Mouse (Mus musculus) lung, adult 2 months (tissue): ENCODE results near the gene Bcl2a1b.
"Not testable (repeated sequence)": the region's sequence is repeated elsewhere in the genome, so short reads cannot be mapped to it uniquely, and the experiment has no call there.

Experiments used
- CTCF ChIP-seq: fragments of 200-500 bp; IDR thresholded peaks from 2 replicates; pipeline ENCODE4 v1.5.1; 2011; ENCODE audit warnings: mild to moderate bottlenecking, low read length, control low read depth; ENCODE audit not compliant: insufficient read depth
- POLR2A ChIP-seq: fragments of 200-500 bp; IDR thresholded peaks from 2 replicates; pipeline ENCODE4 v1.6.1; 2011; ENCODE audit warnings: low read depth, mild to moderate bottlenecking, control low read depth, low read length, borderline replicate concordance; ENCODE audit errors: extremely low read depth

- TF ChIP-seq CTCF, POLR2A: not testable (repeated sequence)
These were observed 3.5 kb upstream of the Bcl2a1b start for GRCm38 (mm10) chr9:89195483-89195882.
